In genomic region chr14:79486617-79486992, GRCm38 (mm10) we compare ENCODE assay signal across 8 mouse cellular contexts. TPM values are rescaled to one million over a fixed set of nuclear protein-coding genes. Genes with fewer than 3 reads are reported as not detected.
A peak's percentile ranks its signal among the peaks of the same experiment; 100 is the strongest.
DNase-seq lines count a peak whose midpoint lies in the region; ATAC-seq and TF ChIP-seq lines count a peak whose summit lies in the region.

No protein-coding gene starts in this region.

- peaks cover 22% of the 10 kb centered on the region for H3K4me1 ChIP-seq in forebrain, embryonic 16.5 days (replicated peaks; ENCODE audit: control insufficient read depth, insufficient read depth, low read length)
- H3K4me1 ChIP-seq in liver, embryonic 11.5 days (replicated peaks; ENCODE audit: control insufficient read depth, insufficient read depth, low read length), result peaks cover 41% of the 10 kb centered on the region

- H3K4me2 ChIP-seq in forebrain, embryonic 16.5 days (ENCODE audit: low read length), result peak overlapping the region; percentile 67; the same call in 1 of the 2 replicates
- peak overlapping the region; percentile 92 for H3K4me2 ChIP-seq in liver, embryonic 11.5 days

- ATAC-seq in Patski, result peak; percentile 7
- no peak for ATAC-seq in forebrain, embryonic 16.5 days
- ATAC-seq in liver, embryonic 11.5 days (replicated peaks; ENCODE audit: low FRiP score), result peak; percentile 34
- ATAC-seq in inflammation-experienced regulatory T-cells, adult 6 months, result no peak

- in situ Hi-C loops in Patski (cut with MboI; ENCODE audit: low pct_unique_long_range_greater_than_20kb), result no loop called here

- intact Hi-C loops in gastrocnemius, adult 2 months (cut with DNase I), result loop anchor here (5.0 kb wide), 1 partner anchor 76 kb away; no protein-coding TSS in a partner anchor
- intact Hi-C loops in left cerebral cortex, postnatal 14 days (cut with DNase I), result no loop called here

- 30% methylated on average over 8 of the region's 8 CpGs for WGBS in forebrain, embryonic 16.5 days
- WGBS in liver, embryonic 11.5 days, result 9% methylated on average over 8 of the region's 8 CpGs

- H3K9me3 ChIP-seq in forebrain, embryonic 16.5 days (ENCODE audit: control insufficient read depth, low read length), result no peaks in the 10 kb centered on the region
- no peaks in the 10 kb centered on the region for H3K9me3 ChIP-seq in liver, embryonic 11.5 days (ENCODE audit: control insufficient read depth, low read length)

- TF ChIP-seq CTCF in gastrocnemius, adult 2 months (IDR thresholded peaks at IDR 0.05), result no peak
- no peak for TF ChIP-seq CTCF in Patski (IDR thresholded peaks at IDR 0.05)

- peak overlapping the region; percentile 79 for H3K4me3 ChIP-seq in gastrocnemius, adult 2 months
- H3K4me3 ChIP-seq in forebrain, embryonic 16.5 days (replicated peaks; ENCODE audit: low read length), result no peak overlapping the region
- peak overlapping the region; percentile 56 for H3K4me3 ChIP-seq in liver, embryonic 11.5 days (ENCODE audit: low read depth, low read length)

- CTCF ChIA-PET in Patski (lab: Charles Lee), result interaction anchor here (0.9 to 1.6 kb wide), 3 partner anchors 26 to 46 kb away, joined by 3 to 4 read pairs (median 4); no protein-coding TSS in a partner anchor

- no peak overlapping the region for H3K9ac ChIP-seq in forebrain, embryonic 16.5 days (replicated peaks; ENCODE audit: low read depth, low read length)
- peak overlapping the region; percentile 64 for H3K9ac ChIP-seq in liver, embryonic 11.5 days (ENCODE audit: low read depth, low read length)

- no peaks in the 10 kb centered on the region for H3K27me3 ChIP-seq in Patski
- H3K27me3 ChIP-seq in forebrain, embryonic 16.5 days (replicated peaks; ENCODE audit: control insufficient read depth, insufficient read depth, low read length), result no peaks in the 10 kb centered on the region
- H3K27me3 ChIP-seq in liver, embryonic 11.5 days (replicated peaks; ENCODE audit: control insufficient read depth, insufficient read depth, low read length), result no peaks in the 10 kb centered on the region

- no peaks in the 10 kb centered on the region for H3K36me3 ChIP-seq in forebrain, embryonic 16.5 days (ENCODE audit: control insufficient read depth, insufficient read depth)
- H3K36me3 ChIP-seq in liver, embryonic 11.5 days (ENCODE audit: control insufficient read depth, insufficient read depth, low read length), result no peaks in the 10 kb centered on the region

- POLR2A ChIA-PET in Patski (lab: Charles Lee), result interaction anchor here (0.5 kb wide), 1 partner anchor 97 kb away, joined by 5 read pairs; no protein-coding TSS in a partner anchor

- peak; percentile 20 for DNase-seq in gastrocnemius, adult 2 months
- DNase-seq in gastrocnemius, postnatal 10 days, result no peak
- DNase-seq in Patski (ENCODE audit: low read depth, low spot score), result no peak
- DNase-seq in liver, embryonic 11.5 days (ENCODE audit: low spot score), result no peak
- DNase-seq in testis, postnatal 14 days (ENCODE audit: low spot score), result peak; percentile 69
- no peak for DNase-seq in left cerebral cortex, postnatal 14 days (ENCODE audit: low spot score in 2 of 2)

- peak overlapping the region; percentile 93 for H3K27ac ChIP-seq in gastrocnemius, adult 2 months
- no peak overlapping the region for H3K27ac ChIP-seq in forebrain, embryonic 16.5 days (ENCODE audit: low read length)
- H3K27ac ChIP-seq in liver, embryonic 11.5 days (ENCODE audit: low read depth, low read length), result peak overlapping the region; percentile 71

RNA-seq across cellular contexts. Expression of gene Wbp4, which starts 5.3 kb away (rescaled TPM):
- total RNA-seq in gastrocnemius, adult 2 months (2021), result 10 to 100 TPM; 19.3 to 25.7 TPM
- 10 to 100 TPM; 25.1 to 26.9 TPM for total RNA-seq in gastrocnemius, postnatal 10 days (2021)
- polyA plus RNA-seq in Patski (2021), result 39.5 TPM
- polyA plus RNA-seq in forebrain, embryonic 16.5 days (2015; fragmentation: Nextera tagmentation; extraction: Ambion mirVana), result 42.2 and 42.5 TPM in 2 replicates
- 35.8 and 38.7 TPM in 2 replicates for polyA plus RNA-seq in liver, embryonic 11.5 days (2014; fragmentation: Nextera tagmentation; extraction: Ambion mirVana)
- 10 to 100 TPM; 40.9 to 44.9 TPM for total RNA-seq in left cerebral cortex, postnatal 14 days (2021)
- polyA plus RNA-seq in inflammation-experienced regulatory T-cells, adult 6 months (2017; shearing (Covaris generic)), result 10 to 100 TPM; 28.3 to 31.3 (median 30.8) TPM

RNA-seq across cellular contexts. Expression of gene Elf1, which starts 5.6 kb away (rescaled TPM):
- 1 to 10 TPM; 4.6 to 6.0 TPM for total RNA-seq in gastrocnemius, adult 2 months (2021)
- total RNA-seq in gastrocnemius, postnatal 10 days (2021), result 10 to 100 TPM in 1 of 2 experiments, 1 to 10 TPM in 1; 8.7 to 11.3 TPM
- 53.6 TPM for polyA plus RNA-seq in Patski (2021)
- polyA plus RNA-seq in forebrain, embryonic 16.5 days (2015; fragmentation: Nextera tagmentation; extraction: Ambion mirVana), result 2.7 and 3.3 TPM in 2 replicates
- 22.7 and 25.3 TPM in 2 replicates for polyA plus RNA-seq in liver, embryonic 11.5 days (2014; fragmentation: Nextera tagmentation; extraction: Ambion mirVana)
- 1 to 10 TPM; 4.3 to 5.4 TPM for total RNA-seq in left cerebral cortex, postnatal 14 days (2021)
- 100 to 1,000 TPM; 128 to 177 (median 141) TPM for polyA plus RNA-seq in inflammation-experienced regulatory T-cells, adult 6 months (2017; shearing (Covaris generic))

RNA-seq across cellular contexts. Expression of gene Kbtbd6, which starts 35.0 kb away (rescaled TPM):
- under 1 TPM in 1 of 2 experiments, not detected in 1; 0.20 TPM for total RNA-seq in gastrocnemius, adult 2 months (2021)
- total RNA-seq in gastrocnemius, postnatal 10 days (2021), result under 1 TPM; 0.38 to 0.45 TPM
- 1.2 TPM for polyA plus RNA-seq in Patski (2021)
- 2.8 and 3.8 TPM in 2 replicates for polyA plus RNA-seq in forebrain, embryonic 16.5 days (2015; fragmentation: Nextera tagmentation; extraction: Ambion mirVana)
- polyA plus RNA-seq in liver, embryonic 11.5 days (2014; fragmentation: Nextera tagmentation; extraction: Ambion mirVana), result 4.1 and 4.3 TPM in 2 replicates
- 1 to 10 TPM in 1 of 2 experiments, under 1 TPM in 1; 0.99 to 1.4 TPM for total RNA-seq in left cerebral cortex, postnatal 14 days (2021)
- polyA plus RNA-seq in inflammation-experienced regulatory T-cells, adult 6 months (2017; shearing (Covaris generic)), result under 1 TPM in 1 of 3 experiments, not detected in 2; 0.92 TPM

Comparison
In these comparisons a context has a peak if more than half of its experiments do, and no peak if none do; other contexts are left out.
1. DNase-seq: peak in gastrocnemius, adult 2 months (single experiment) and testis, postnatal 14 days (single experiment); none in gastrocnemius, postnatal 10 days (single experiment), Patski (single experiment), liver, embryonic 11.5 days (single experiment) and left cerebral cortex, postnatal 14 days (0 of 2).
2. ATAC-seq: peak in Patski (single experiment) and liver, embryonic 11.5 days (single experiment); none in forebrain, embryonic 16.5 days (single experiment) and inflammation-experienced regulatory T-cells, adult 6 months (single experiment).